Mouse (Mus musculus): ENCODE results near the gene Reln. TPM values are rescaled to one million over a fixed set of nuclear protein-coding genes. Genes with fewer than 3 reads are reported as not detected.

Reln gene
- polyA plus RNA-seq, 2 experiments = 3.3 to 6.7 TPM

- no peak for TF ChIP-seq POLR2A (IDR thresholded peaks at IDR 0.05; ENCODE audit: borderline replicate concordance, extremely low read depth, insufficient read depth, insufficient read length)
- WGBS = 56% methylated on average over 4 of the region's 4 CpGs
- no peak for DNase-seq (ENCODE audit: low spot score)
- Histone ChIP-seq H3K27ac (replicated peaks; ENCODE audit: low read depth, low read length) (no peak overlapping the region), H3K27me3 (ENCODE audit: control insufficient read depth, insufficient read depth, low read length) (no peaks in the 10 kb centered on the region), H3K4me2 (replicated peaks; ENCODE audit: low read depth, low read length, severe bottlenecking) (no peak overlapping the region), H3K4me3 (replicated peaks; ENCODE audit: low read length) (no peak overlapping the region), H3K9ac (ENCODE audit: low read depth, low read length, severe bottlenecking) (no peak overlapping the region), H3K9me3 (ENCODE audit: control insufficient read depth, low read length) (no peaks in the 10 kb centered on the region), H3K4me1 (ENCODE audit: control insufficient read depth, insufficient read depth, low read length) (no peaks in the 10 kb centered on the region), H3K36me3 (ENCODE audit: control insufficient read depth, insufficient read depth, low read length) (no peaks in the 10 kb centered on the region)
- ATAC-seq (ENCODE audit: low FRiP score, low read depth) = no peak
Observed at GRCm38 (mm10) chr5:21957586-21957985, 386.9 kb downstream of the Reln start.

DNA sequence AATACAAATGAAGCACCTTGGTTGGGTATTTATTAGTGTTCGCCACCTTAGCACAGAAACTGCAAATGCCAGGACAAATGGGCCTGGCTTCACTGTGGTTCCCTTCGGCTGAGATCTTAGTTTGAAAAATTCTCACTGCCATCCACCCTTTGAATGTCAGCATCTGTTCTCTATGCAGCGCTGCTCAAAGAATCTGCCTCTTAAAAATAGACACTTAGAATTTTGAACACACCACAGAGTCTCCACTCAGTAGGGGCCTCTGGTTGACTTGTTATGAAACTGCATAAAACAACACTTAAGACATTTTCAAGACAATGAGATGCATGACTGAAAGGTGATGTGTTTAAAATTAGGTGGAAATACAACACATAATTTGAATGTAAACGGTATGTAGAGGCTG is 387.4 kb downstream of the Reln start:
- Histone ChIP-seq H3K4me2 (replicated peaks; ENCODE audit: low read depth, low read length, severe bottlenecking) (no peak overlapping the region), H3K4me3 (replicated peaks; ENCODE audit: low read length) (no peak overlapping the region), H3K9ac (ENCODE audit: low read depth, low read length, severe bottlenecking) (no peak overlapping the region), H3K27ac (replicated peaks; ENCODE audit: low read depth, low read length) (no peak overlapping the region), H3K9me3 (ENCODE audit: control insufficient read depth, low read length) (no peaks in the 10 kb centered on the region), H3K27me3 (ENCODE audit: control insufficient read depth, insufficient read depth, low read length) (no peaks in the 10 kb centered on the region), H3K36me3 (ENCODE audit: control insufficient read depth, insufficient read depth, low read length) (no peaks in the 10 kb centered on the region), H3K4me1 (ENCODE audit: control insufficient read depth, insufficient read depth, low read length) (no peaks in the 10 kb centered on the region)
- no peak for TF ChIP-seq POLR2A (IDR thresholded peaks at IDR 0.05; ENCODE audit: borderline replicate concordance, extremely low read depth, insufficient read depth, insufficient read length)
- no peak for ATAC-seq (ENCODE audit: low FRiP score, low read depth)
- DNase-seq (ENCODE audit: low spot score) = no peak
- WGBS = 83% methylated on average over 4 of the region's 4 CpGs

- ATAC-seq (ENCODE audit: low FRiP score, low read depth) = no peak
- no peak for DNase-seq (ENCODE audit: low spot score)
- WGBS = 80% methylated on average over 7 of the region's 7 CpGs
- no peaks in the 10 kb centered on the region for H3K27me3 ChIP-seq (ENCODE audit: control insufficient read depth, insufficient read depth, low read length)
- no peak overlapping the region for H3K4me2 ChIP-seq (replicated peaks; ENCODE audit: low read depth, low read length, severe bottlenecking)
- H3K27ac ChIP-seq (replicated peaks; ENCODE audit: low read depth, low read length) = no peak overlapping the region
- H3K4me1 ChIP-seq (ENCODE audit: control insufficient read depth, insufficient read depth, low read length) = no peaks in the 10 kb centered on the region
- no peaks in the 10 kb centered on the region for H3K9me3 ChIP-seq (ENCODE audit: control insufficient read depth, low read length)
- TF ChIP-seq POLR2A (IDR thresholded peaks at IDR 0.05; ENCODE audit: borderline replicate concordance, extremely low read depth, insufficient read depth, insufficient read length) = no peak
- H3K36me3 ChIP-seq (ENCODE audit: control insufficient read depth, insufficient read depth, low read length) = no peaks in the 10 kb centered on the region
- H3K9ac ChIP-seq (ENCODE audit: low read depth, low read length, severe bottlenecking) = no peak overlapping the region
- no peak overlapping the region for H3K4me3 ChIP-seq (replicated peaks; ENCODE audit: low read length)
Observed at GRCm38 (mm10) chr5:21949507-21949897, 395.0 kb downstream of the Reln start.

DNA sequence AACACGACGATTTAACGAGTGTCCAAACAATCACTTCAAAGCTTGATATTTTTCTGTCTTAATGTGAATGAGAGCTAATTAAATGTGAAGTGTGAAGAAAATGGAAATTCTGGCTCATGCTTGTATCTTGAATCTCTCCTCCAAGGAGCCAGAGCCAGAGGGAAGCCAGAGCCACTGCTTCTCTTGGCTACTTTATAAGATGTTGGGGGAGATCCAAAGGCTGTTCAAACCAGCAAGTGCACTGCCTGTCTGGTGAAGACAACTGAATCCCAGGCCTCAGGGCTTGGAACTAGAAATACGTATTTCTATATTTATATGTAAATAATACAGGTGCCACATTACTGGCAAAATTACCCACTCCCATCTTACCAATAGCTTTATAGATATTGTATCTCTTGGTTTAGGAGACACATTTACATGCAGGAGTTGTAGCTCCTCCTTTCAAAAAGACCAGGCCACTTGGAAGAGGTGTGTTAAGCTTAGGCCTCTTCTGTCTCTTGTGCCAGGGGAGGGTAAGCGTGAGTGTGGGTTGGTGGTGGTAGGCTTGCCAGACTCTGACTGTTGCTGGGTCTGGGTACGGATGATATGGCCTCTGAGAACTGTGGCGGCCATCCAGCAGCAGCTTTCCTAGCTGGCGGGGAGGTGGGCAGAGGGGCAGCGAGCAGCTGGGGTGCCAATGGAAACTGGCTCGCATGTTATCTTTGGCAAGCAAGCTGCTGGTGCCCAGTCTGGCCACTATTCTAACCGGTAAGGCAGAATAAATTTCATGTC is 395.6 kb downstream of the Reln start:
- H3K9ac ChIP-seq (ENCODE audit: low read depth, low read length, severe bottlenecking) = no peak overlapping the region
- WGBS = 75% methylated on average over 11 of the region's 11 CpGs

DNA sequence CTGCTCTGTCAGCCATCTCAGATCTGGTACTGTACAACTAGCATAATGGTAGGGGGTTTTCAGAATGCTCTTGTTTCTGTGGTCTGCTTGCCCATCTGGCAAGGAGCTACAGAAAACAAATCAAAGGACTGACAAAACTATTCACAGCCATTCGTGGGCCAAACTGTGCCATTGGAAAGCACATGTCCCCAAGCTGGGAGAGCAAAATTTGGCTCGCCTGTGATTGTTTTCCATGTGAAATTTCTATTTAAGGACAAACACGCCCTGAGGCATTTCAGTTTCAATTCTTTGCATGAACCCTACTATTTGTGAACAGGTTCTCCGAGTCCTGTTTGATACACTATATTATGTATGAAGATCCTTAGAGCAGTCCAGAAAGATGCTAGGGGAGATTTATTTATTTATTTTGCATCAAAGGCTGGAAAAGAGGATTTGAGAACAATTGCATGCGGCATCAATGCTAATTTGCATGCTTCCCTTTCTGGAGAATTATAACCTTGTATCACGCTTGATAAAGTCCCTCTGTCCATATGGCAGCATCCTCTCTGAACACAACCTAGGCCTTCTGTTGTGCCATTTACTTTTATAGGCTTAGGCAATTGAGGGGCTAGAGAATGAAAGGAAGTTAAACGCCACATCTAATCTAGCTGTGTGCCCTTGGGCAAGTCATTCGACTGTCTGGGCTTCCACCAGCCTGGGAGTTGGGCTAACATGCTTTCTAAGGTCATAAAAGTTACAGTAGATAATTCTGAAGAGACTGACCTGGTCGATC is 396.7 kb downstream of the Reln start:
- H3K27me3 ChIP-seq (ENCODE audit: control insufficient read depth, insufficient read depth, low read length) = no peaks in the 10 kb centered on the region

More for the DNA sequence above, 395.6 kb downstream of the Reln start:
- Histone ChIP-seq H3K27me3 (ENCODE audit: control insufficient read depth, insufficient read depth, low read length) (no peaks in the 10 kb centered on the region), H3K36me3 (ENCODE audit: control insufficient read depth, insufficient read depth, low read length) (no peaks in the 10 kb centered on the region), H3K4me2 (replicated peaks; ENCODE audit: low read depth, low read length, severe bottlenecking) (no peak overlapping the region), H3K27ac (replicated peaks; ENCODE audit: low read depth, low read length) (no peak overlapping the region), H3K4me1 (ENCODE audit: control insufficient read depth, insufficient read depth, low read length) (no peaks in the 10 kb centered on the region), H3K9me3 (ENCODE audit: control insufficient read depth, low read length) (no peaks in the 10 kb centered on the region), H3K4me3 (replicated peaks; ENCODE audit: low read length) (no peak overlapping the region)
- DNase-seq (ENCODE audit: low spot score) (no peak), ATAC-seq (ENCODE audit: low FRiP score, low read depth) (no peak)
- TF ChIP-seq POLR2A (IDR thresholded peaks at IDR 0.05; ENCODE audit: borderline replicate concordance, extremely low read depth, insufficient read depth, insufficient read length) = no peak

More for the DNA sequence above, 396.7 kb downstream of the Reln start:
- H3K9me3 ChIP-seq (ENCODE audit: control insufficient read depth, low read length) = no peaks in the 10 kb centered on the region
- no peak overlapping the region for H3K4me3 ChIP-seq (replicated peaks; ENCODE audit: low read length)
- no peak for TF ChIP-seq POLR2A (IDR thresholded peaks at IDR 0.05; ENCODE audit: borderline replicate concordance, extremely low read depth, insufficient read depth, insufficient read length)
- no peaks in the 10 kb centered on the region for H3K36me3 ChIP-seq (ENCODE audit: control insufficient read depth, insufficient read depth, low read length)
- ATAC-seq (ENCODE audit: low FRiP score, low read depth) (no peak), DNase-seq (ENCODE audit: low spot score) (no peak)
- H3K4me1 ChIP-seq (ENCODE audit: control insufficient read depth, insufficient read depth, low read length) = no peaks in the 10 kb centered on the region
- no peak overlapping the region for H3K4me2 ChIP-seq (replicated peaks; ENCODE audit: low read depth, low read length, severe bottlenecking)
- 68% methylated on average over 9 of the region's 9 CpGs for WGBS
- H3K27ac ChIP-seq (replicated peaks; ENCODE audit: low read depth, low read length) = no peak overlapping the region
- no peak overlapping the region for H3K9ac ChIP-seq (ENCODE audit: low read depth, low read length, severe bottlenecking)
